ENCODE assay signal across 8 mouse cellular contexts in the genomic region with DNA sequence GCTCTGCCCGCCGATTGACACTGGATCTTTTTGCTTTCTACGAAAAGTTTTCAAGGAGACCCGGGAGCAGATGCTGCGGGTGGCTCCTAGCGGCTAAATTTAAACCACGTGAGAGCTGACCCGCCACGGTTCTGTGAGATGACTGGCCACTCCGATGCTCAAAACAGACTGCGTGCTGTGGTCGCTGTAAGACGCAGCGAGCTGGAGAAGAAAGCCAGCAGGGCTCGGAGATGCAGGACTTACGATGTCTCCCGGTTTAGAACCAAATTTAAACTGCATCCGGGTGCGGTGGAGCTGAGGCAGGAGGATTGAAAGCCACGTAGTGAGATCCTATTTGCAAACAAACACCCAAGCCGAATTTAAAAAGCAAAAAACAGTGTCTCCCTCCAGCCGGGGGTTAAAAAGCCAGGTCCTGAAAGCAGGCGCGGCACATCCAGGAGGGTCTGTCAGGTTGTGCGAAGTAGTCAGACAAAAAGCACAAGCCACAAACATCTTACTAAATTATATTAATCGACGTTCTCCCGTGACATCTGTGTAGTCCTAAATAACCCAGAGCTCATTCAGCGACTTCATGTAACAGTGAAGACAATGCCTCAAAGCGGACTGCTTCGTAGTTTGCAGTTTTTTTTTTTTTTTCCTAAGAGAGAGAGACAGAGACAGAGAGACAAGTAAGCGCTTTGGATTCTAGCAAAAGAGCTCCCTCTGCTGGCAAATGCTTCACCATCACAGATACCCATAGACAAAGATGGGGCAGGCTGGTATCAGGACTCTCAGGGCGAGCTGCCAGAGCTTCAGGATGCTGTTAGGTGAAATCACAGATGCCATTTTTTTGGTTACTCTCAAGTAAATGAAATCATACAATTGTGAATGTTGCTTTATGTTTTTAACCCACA.
DNase-seq lines count a peak whose midpoint lies in the region; ATAC-seq and TF ChIP-seq lines count a peak whose summit lies in the region.

No protein-coding gene starts in this region.

- WGBS in bone marrow, adult 2 months, result under 1% methylated on average over 33 of the region's 33 CpGs
- under 1% methylated on average over 33 of the region's 33 CpGs for whole genome bisulfite sequencing in embryonic facial prominence, embryonic 14.5 days
- WGBS in limb, embryonic 12.5 days, result under 1% methylated on average over 33 of the region's 33 CpGs
- under 1% methylated on average over 33 of the region's 33 CpGs for WGBS in midbrain, embryonic 14.5 days

- no peaks in the 10 kb centered on the region; the same call in 1 of the 2 replicates for H3K4me1 ChIP-seq in bone marrow, adult 2 months (ENCODE audit: control insufficient read depth, insufficient read depth, low read length)
- no peaks in the 10 kb centered on the region for H3K4me1 ChIP-seq in embryonic facial prominence, embryonic 14.5 days (ENCODE audit: control insufficient read depth, insufficient read depth, low read length)
- H3K4me1 ChIP-seq in limb, embryonic 12.5 days (replicated peaks), result peaks cover 4% of the 10 kb centered on the region
- H3K4me1 ChIP-seq in midbrain, embryonic 14.5 days (ENCODE audit: control insufficient read depth, insufficient read depth, low read length), result no peaks in the 10 kb centered on the region

- H3K9ac ChIP-seq in embryonic facial prominence, embryonic 14.5 days (ENCODE audit: low read depth, low read length), result peak overlapping the region; percentile 71
- peak overlapping the region; percentile 32; the same call in 1 of the 2 replicates for H3K9ac ChIP-seq in limb, embryonic 12.5 days (replicated peaks)
- peak overlapping the region; percentile 47; the same call in 1 of the 2 replicates for H3K9ac ChIP-seq in midbrain, embryonic 14.5 days (replicated peaks; ENCODE audit: low read length)

- H3K4me2 ChIP-seq in embryonic facial prominence, embryonic 14.5 days (ENCODE audit: low read depth, low read length), result peak overlapping the region; percentile 96
- peak overlapping the region; percentile 84 for H3K4me2 ChIP-seq in limb, embryonic 12.5 days
- peak overlapping the region; percentile 87 for H3K4me2 ChIP-seq in midbrain, embryonic 14.5 days (ENCODE audit: low read length)

- TF ChIP-seq POLR2A in bone marrow, adult 2 months (IDR thresholded peaks at IDR 0.05; ENCODE audit: borderline replicate concordance, control insufficient read depth, low read depth, low read length), result 0 out of 2 replicates have a peak, but pooled peaks have one; percentile 30

- peak; percentile 45; the same call in 1 of the 2 replicates for ATAC-seq in embryonic facial prominence, embryonic 14.5 days (ENCODE audit: low read depth)
- ATAC-seq in limb, embryonic 12.5 days (ENCODE audit: insufficient number of reproducible peaks, insufficient read depth, low FRiP score, low TSS enrichment, low read depth), result peak; percentile 27; the same call in 1 of the 2 replicates
- peak; percentile 44 for ATAC-seq in midbrain, embryonic 14.5 days (ENCODE audit: low FRiP score, low TSS enrichment)

- H3K27ac ChIP-seq in bone marrow, adult 2 months (ENCODE audit: control insufficient read depth, insufficient read depth, low read depth, low read length, poor library complexity), result peak overlapping the region; percentile 48
- H3K27ac ChIP-seq in embryonic facial prominence, embryonic 14.5 days (replicated peaks; ENCODE audit: low read depth, low read length), result peak overlapping the region; percentile 86
- H3K27ac ChIP-seq in limb, embryonic 12.5 days, result peak overlapping the region; percentile 71
- H3K27ac ChIP-seq in midbrain, embryonic 14.5 days (replicated peaks; ENCODE audit: low read depth, low read length), result peak overlapping the region; percentile 83

- H3K4me3 ChIP-seq in bone marrow, adult 2 months (replicated peaks; ENCODE audit: control insufficient read depth, low read depth, low read length), result peak overlapping the region; percentile 79
- peak overlapping the region; percentile 46 for H3K4me3 ChIP-seq in embryonic facial prominence, embryonic 14.5 days (ENCODE audit: low read depth, low read length)
- peak overlapping the region; percentile 47 for H3K4me3 ChIP-seq in limb, embryonic 12.5 days (replicated peaks)
- peak overlapping the region; percentile 49 for H3K4me3 ChIP-seq in midbrain, embryonic 14.5 days (replicated peaks; ENCODE audit: low read depth, low read length)

- H3K9me3 ChIP-seq in embryonic facial prominence, embryonic 14.5 days (ENCODE audit: control insufficient read depth, low read length), result no peaks in the 10 kb centered on the region
- H3K9me3 ChIP-seq in limb, embryonic 12.5 days, result no peaks in the 10 kb centered on the region
- H3K9me3 ChIP-seq in midbrain, embryonic 14.5 days (ENCODE audit: control insufficient read depth, low read length), result no peaks in the 10 kb centered on the region

- DNase-seq in A20 (ENCODE audit: low read depth, low spot score), result peak; percentile 90
- peak; percentile 96 for DNase-seq in embryonic facial prominence, embryonic 14.5 days (ENCODE audit: low spot score)
- DNase-seq in heart, adult 8-10 months (ENCODE audit: low spot score), result peak; percentile 90
- peak; percentile 89 to 90 for DNase-seq in kidney, adult 8-10 months
- peak; percentile 98 for DNase-seq in midbrain, embryonic 14.5 days
- DNase-seq in spleen, adult 12 weeks (ENCODE audit: low spot score), result peak; percentile 51

- H3K27me3 ChIP-seq in embryonic facial prominence, embryonic 14.5 days (replicated peaks; ENCODE audit: control insufficient read depth, insufficient read depth, low read length), result peaks cover 10% of the 10 kb centered on the region
- H3K27me3 ChIP-seq in limb, embryonic 12.5 days, result peaks cover 22% of the 10 kb centered on the region
- H3K27me3 ChIP-seq in midbrain, embryonic 14.5 days (ENCODE audit: control insufficient read depth, insufficient read depth, low read length), result no peaks in the 10 kb centered on the region

- TF ChIP-seq CTCF in bone marrow, adult 2 months (IDR thresholded peaks at IDR 0.05; ENCODE audit: control insufficient read depth, insufficient read depth, low read length), result peak; percentile 52; the same call in 1 of the 2 replicates

- no peaks in the 10 kb centered on the region for H3K36me3 ChIP-seq in embryonic facial prominence, embryonic 14.5 days (ENCODE audit: control insufficient read depth, insufficient read depth, low read length)
- H3K36me3 ChIP-seq in limb, embryonic 12.5 days, result no peaks in the 10 kb centered on the region
- no peaks in the 10 kb centered on the region for H3K36me3 ChIP-seq in midbrain, embryonic 14.5 days (ENCODE audit: control insufficient read depth, insufficient read depth, low read length)

Comparison
In these comparisons a context has a peak if more than half of its experiments do, and no peak if none do; other contexts are left out.
1. Peak in every context shown above with its lines: DNase-seq, ATAC-seq, H3K4me3 ChIP-seq and H3K27ac ChIP-seq.